Mouse (Mus musculus): ENCODE data around the gene Zfp276.

Gene Zfp276

DNA sequence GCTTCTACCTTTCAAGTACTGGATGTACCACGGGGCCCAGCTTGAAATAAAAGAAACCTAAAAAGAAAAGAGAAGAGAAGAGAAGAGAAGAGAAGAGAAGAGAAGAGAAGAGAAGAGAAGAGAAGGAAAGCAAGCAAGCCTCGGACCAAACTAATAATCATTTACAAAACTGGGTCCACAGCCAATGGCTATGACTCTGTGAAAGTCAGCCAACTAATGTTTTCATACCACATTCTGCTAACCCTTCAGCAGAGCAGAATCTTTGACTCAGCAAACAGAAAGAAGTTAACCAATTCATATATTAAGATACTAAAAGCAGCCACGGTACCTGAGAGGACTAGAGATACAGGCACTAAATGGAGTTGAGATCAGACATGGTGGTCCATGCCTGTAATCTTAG lies 38.3 kb downstream of the Zfp276 start:
- no peak for DNase-seq

DNA sequence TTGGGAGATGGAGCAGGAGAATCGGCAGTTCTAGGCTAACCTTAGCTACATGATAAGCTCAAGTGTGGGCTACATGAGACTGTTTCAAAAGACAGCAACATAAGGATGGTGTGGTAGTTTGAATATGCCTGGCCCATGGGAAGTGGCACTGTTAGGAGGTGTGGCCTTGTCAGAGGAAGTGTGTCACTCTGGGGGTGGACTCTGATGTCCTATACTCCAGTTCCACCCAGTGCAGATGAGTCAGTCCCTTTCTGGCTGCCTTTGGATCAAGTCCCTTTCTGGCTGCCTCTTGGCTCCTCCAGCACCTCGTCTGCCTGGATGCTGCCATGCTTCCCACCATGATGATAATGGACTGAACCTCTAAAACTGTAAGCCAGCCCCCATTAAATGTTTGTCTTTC lies 38.8 kb downstream of the Zfp276 start:
- DNase-seq = no peak

DNA sequence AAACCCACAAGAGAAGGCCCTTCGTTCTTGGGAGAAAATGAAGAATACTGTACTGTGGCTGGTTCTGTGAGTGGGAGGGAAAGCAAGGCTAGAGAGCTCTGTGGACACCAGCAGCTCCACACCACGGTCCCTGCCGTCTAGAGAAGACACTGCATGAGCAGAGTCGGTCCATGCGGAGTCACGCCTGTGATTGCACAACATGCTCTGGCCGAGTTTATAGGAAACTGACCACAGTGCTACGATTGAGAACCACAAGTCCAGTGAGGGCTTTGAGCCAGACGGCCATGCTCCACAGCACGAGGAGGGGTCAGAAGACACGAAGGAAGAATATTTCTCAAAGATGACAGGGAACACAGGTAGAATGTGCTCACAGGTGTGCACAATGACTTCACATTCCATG lies 44.3 kb downstream of the Zfp276 start:
- no peak for DNase-seq

DNA sequence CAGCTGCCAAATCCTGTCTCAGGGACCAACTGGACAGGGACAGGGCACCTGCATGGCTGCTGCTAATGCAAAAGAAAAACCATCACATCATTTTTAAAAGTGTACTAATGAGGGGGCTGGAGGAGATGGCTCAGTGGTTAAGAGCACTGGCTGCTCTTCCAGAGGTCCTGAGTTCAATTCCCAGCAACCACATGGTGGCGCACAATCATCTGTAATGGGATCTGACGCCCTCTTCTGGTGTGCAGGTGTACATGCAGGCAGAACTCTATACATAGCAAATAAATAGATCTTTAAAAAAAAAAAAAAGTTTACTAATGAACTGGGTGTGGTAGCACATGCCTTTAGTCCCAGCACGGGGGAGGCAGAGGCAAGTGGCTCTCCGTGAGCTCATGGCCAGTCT lies 54.7 kb downstream of the Zfp276 start:
- no peak for DNase-seq

DNA sequence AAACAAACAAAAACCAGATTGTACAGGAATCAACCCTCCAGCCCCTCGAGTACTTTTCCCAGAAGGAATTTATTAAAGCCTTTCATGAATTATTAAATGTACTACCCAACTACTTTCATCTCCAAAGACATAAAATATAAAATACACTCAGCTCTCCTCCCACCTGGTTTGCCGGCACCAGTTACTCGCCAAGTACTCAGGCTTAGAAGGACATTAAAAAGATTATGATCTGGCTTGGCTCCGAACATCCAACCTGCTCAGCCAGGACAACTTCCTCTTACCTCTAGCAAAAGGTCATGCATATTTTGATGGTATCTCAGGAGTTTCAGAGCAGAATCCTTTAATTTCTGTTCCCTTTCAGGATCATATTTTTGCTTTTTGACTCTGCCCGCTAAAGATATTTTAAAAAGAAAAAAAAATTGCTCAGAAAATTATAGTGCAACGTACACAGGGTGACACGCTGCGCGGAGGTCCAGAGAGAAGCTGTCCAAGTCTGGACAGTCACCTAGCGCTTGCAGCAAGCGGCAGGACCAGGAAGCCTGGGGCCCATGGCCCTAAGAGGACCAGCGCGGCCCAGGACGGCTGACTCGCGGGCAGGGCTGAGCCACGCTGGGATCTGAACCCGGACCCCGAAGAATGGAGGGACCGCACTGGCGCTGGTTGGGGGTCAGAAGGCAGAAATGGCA lies 63.9 kb downstream of the Zfp276 start:
- no peak for DNase-seq

DNA sequence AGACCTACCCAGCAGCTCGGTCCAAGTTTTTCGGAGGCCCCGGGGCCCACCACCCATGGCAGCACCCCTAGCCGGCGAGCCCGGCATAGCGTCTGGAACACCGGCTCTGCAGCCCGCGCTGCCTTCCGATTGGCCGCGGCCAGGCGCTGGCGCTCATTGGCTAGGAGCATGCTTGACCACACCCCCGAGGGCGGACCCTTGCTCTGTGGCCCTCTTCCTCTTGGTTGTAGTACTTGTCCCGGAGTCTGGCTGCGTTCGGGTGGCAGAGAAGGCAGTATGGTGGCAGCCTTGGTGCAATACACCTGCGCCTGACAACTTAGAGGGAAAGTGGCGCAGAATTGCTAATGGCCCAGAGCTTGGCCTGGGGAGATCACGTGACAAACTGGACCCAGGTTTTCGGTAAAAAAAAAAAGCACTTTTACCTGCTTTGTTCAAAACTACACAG lies 64.5 kb downstream of the Zfp276 start, which contains the start of gene Fanca:
Gene Fanca, minus strand, starts transcription at position 110 of the 445 bp plus-strand sequence.
- DNase-seq = peak; percentile 91

Data from layer of hippocampus, adult 9-11 months (tissue).